Mouse (Mus musculus) heart, embryonic 15.5 days (tissue): ENCODE measurements around the gene I830077J02Rik. TPM values are rescaled to one million over a fixed set of nuclear protein-coding genes. Genes with fewer than 3 reads are reported as not detected.
"Not testable (repeated sequence)": the region's sequence is repeated elsewhere in the genome, so short reads cannot be mapped to it uniquely, and the experiment has no call there.

Experiments
- ATAC-seq: fragments of 200-750 bp; cut with Nextera tagmentation; replicated peaks from 2 replicates; pipeline ENCODE4 v1.8.0; 2017; ENCODE audit warnings: low read depth, moderate TSS enrichment; ENCODE audit not compliant: insufficient number of reproducible peaks, insufficient read depth, low FRiP score
- H3K27ac ChIP-seq: fragments of 300-500 bp; sonication (generic); 2 replicates; pipeline ENCODE4 v1.5.1; 2015; ENCODE audit warnings: mild to moderate bottlenecking, inconsistent platforms
- H3K27me3 ChIP-seq: fragments of 300-500 bp; sonication (generic); 2 replicates; pipeline ENCODE4 v1.6.1; 2015; ENCODE audit warnings: inconsistent platforms
- H3K36me3 ChIP-seq: fragments of 300-500 bp; sonication (generic); 2 replicates; pipeline ENCODE4 v1.6.1; 2015; ENCODE audit warnings: mild to moderate bottlenecking, inconsistent platforms
- H3K4me1 ChIP-seq: fragments of 300-500 bp; sonication (generic); replicated peaks from 2 replicates; pipeline ENCODE4 v1.6.1; 2015; ENCODE audit warnings: inconsistent platforms
- H3K4me2 ChIP-seq: fragments of 300-500 bp; sonication (generic); 2 replicates; pipeline ENCODE4 v1.6.1; 2015; ENCODE audit warnings: inconsistent platforms, mild to moderate bottlenecking, moderate library complexity
- H3K4me3 ChIP-seq: fragments of 300-500 bp; sonication (generic); 2 replicates; pipeline ENCODE4 v1.5.1; 2015; ENCODE audit warnings: mild to moderate bottlenecking, inconsistent platforms
- H3K9ac ChIP-seq: fragments of 300-500 bp; sonication (generic); 2 replicates; pipeline ENCODE4 v1.6.1; 2015; ENCODE audit warnings: mild to moderate bottlenecking, inconsistent platforms
- H3K9me3 ChIP-seq: fragments of 300-500 bp; sonication (generic); replicated peaks from 2 replicates; pipeline ENCODE4 v1.6.1; 2016; ENCODE audit warnings: inconsistent platforms
- WGBS: fragments of 180-500 bp; shearing (Covaris S2); methylation state at CpG from one replicate; pipeline ENCODE4 v1.1.7; 2015; ENCODE audit warnings: mixed read lengths; 5-methylcytosine and 5-hydroxymethylcytosine counted together
- polyA plus RNA-seq: library from polyadenylated mRNA; unstranded; fragments of >200 nt; fragmentation: Nextera tagmentation; extraction: Ambion mirVana; gene quantifications from 2 replicates; pipeline ENCODE4 v1.2.1, GENCODE M21; 2015

I830077J02Rik gene
- polyA plus RNA-seq, 1 experiment from 2014 or later, result 0.76 TPM

DNA sequence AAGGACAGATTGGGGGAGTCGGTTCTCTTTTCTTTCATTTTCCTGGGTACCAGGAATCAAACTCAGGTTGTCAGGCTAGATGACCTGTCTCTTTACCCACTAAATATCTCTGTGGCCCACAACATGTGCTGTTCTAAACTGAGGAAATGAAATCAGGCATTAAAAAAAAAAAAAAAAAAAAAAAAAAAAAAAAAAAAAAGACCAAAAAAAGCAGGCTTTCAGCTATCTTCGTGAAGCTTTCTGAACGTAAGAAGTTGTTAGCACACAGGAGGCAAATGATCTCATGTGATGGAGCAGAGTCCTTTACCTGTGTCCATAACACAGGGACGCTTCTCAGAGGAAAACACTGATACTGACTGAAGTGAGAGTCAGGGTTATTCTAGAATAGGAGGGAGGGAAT is 3.6 kb upstream of the I830077J02Rik start:
- Histone ChIP-seq H3K4me2 (no peak overlapping the region), H3K4me3 (no peak overlapping the region), H3K9ac (no peak overlapping the region), H3K36me3 (peaks cover 15% of the 10 kb centered on the region), H3K27ac (no peak overlapping the region), H3K27me3 (no peaks in the 10 kb centered on the region), H3K9me3 (no peaks in the 10 kb centered on the region), H3K4me1 (peaks cover 15% of the 10 kb centered on the region)
- WGBS, result 82% methylated on average over 4 of the region's 4 CpGs
- no peak for ATAC-seq

- H3K4me2 ChIP-seq, result 0 out of 2 replicates have a peak overlapping the region, but pooled peaks have one; percentile 1
- H3K9ac ChIP-seq, result no peak overlapping the region
- H3K4me3 ChIP-seq, result no peak overlapping the region
- ATAC-seq, result peak; percentile 65; the same call in 1 of the 2 replicates
- H3K36me3 ChIP-seq, result peaks cover 4% of the 10 kb centered on the region
- no peaks in the 10 kb centered on the region for H3K27me3 ChIP-seq
- H3K27ac ChIP-seq, result peak overlapping the region; percentile 67
- H3K9me3 ChIP-seq, result no peaks in the 10 kb centered on the region
- H3K4me1 ChIP-seq, result peaks cover 15% of the 10 kb centered on the region
- 42% methylated on average over 5 of the region's 5 CpGs for WGBS
Observed at GRCm38 (mm10) chr3:105935033-105935432, 2.6 kb upstream of the I830077J02Rik start.

- Histone ChIP-seq H3K9ac (no peak overlapping the region), H3K27me3 (no peaks in the 10 kb centered on the region), H3K9me3 (no peaks in the 10 kb centered on the region), H3K27ac (no peak overlapping the region), H3K4me3 (no peak overlapping the region), H3K4me2 (no peak overlapping the region), H3K4me1 (peaks cover 15% of the 10 kb centered on the region), H3K36me3 (no peaks in the 10 kb centered on the region)
- ATAC-seq, result no peak
- WGBS, result 87% methylated on average over 6 of the region's 6 CpGs
Observed at GRCm38 (mm10) chr3:105933926-105934325, 1.5 kb upstream of the I830077J02Rik start.

- Histone ChIP-seq H3K4me1 (peaks cover 15% of the 10 kb centered on the region), H3K4me2 (no peak overlapping the region), H3K9ac (no peak overlapping the region), H3K4me3 (no peak overlapping the region), H3K27ac (no peak overlapping the region), H3K36me3 (no peaks in the 10 kb centered on the region), H3K27me3 (no peaks in the 10 kb centered on the region), H3K9me3 (no peaks in the 10 kb centered on the region)
- no peak for ATAC-seq
- 75% methylated on average over 2 of the region's 2 CpGs for WGBS
Observed at GRCm38 (mm10) chr3:105931095-105931494, 1.4 kb downstream of the I830077J02Rik start.

GRCm38 (mm10) chr3:105929821-105930220 is 2.6 kb downstream of the I830077J02Rik start:
- 70% methylated on average over 7 of the region's 7 CpGs for WGBS
- Histone ChIP-seq H3K9me3 (no peaks in the 10 kb centered on the region), H3K4me3 (no peak overlapping the region), H3K9ac (no peak overlapping the region), H3K27me3 (no peaks in the 10 kb centered on the region), H3K27ac (no peak overlapping the region), H3K4me2 (no peak overlapping the region), H3K4me1 (peaks cover 8% of the 10 kb centered on the region), H3K36me3 (no peaks in the 10 kb centered on the region)
- no peak for ATAC-seq

GRCm38 (mm10) chr3:105928781-105929180 is 3.7 kb downstream of the I830077J02Rik start:
- no peaks in the 10 kb centered on the region for H3K4me1 ChIP-seq
- no peak overlapping the region for H3K4me2 ChIP-seq
- no peak overlapping the region for H3K4me3 ChIP-seq
- no peaks in the 10 kb centered on the region for H3K27me3 ChIP-seq
- no peaks in the 10 kb centered on the region for H3K9me3 ChIP-seq
- H3K9ac ChIP-seq, result no peak overlapping the region
- H3K27ac ChIP-seq, result no peak overlapping the region
- 79% methylated on average over 6 of the region's 6 CpGs for WGBS
- no peak for ATAC-seq
- H3K36me3 ChIP-seq, result no peaks in the 10 kb centered on the region

- H3K27ac ChIP-seq, result no peak overlapping the region
- H3K4me2 ChIP-seq, result no peak overlapping the region
- no peak overlapping the region for H3K9ac ChIP-seq
- H3K4me1 ChIP-seq, result no peaks in the 10 kb centered on the region
- WGBS, result 81% methylated on average over 3 of the region's 3 CpGs
- ATAC-seq, result no peak
- no peaks in the 10 kb centered on the region for H3K36me3 ChIP-seq
- H3K27me3 ChIP-seq, result no peaks in the 10 kb centered on the region
- no peak overlapping the region for H3K4me3 ChIP-seq
- H3K9me3 ChIP-seq, result no peaks in the 10 kb centered on the region
Observed at GRCm38 (mm10) chr3:105928195-105928569, 4.3 kb downstream of the I830077J02Rik start.

DNA sequence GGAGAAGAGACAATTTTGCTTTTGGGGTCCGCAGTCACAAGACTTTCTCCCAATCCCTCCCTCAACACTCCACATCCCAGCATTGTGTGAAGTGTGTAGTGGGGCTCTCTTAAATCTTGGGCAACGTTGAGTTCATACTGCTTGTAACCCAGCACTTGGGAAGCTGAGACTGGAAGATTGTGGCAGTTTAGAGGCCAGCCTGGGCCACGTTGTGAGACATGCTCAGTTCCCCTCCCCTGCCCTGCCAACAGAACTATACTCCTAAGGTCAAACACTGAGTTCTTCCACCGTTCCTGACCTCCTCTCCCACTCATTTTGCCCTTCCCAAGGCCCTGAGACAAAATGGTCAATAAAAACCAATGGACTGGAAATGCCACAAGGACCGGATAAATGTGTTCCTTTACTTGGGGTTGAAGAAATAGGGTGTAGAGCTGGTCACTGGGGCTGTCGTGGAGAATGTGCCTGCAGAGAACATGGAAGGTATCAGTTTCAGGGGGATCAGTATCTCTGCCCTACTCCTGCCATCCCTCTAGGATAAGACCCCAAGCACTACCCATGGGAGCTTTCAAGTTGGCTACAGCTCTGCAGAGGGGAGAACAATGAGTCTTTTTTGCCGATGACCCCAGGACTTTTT is 4.8 kb downstream of the I830077J02Rik start:
- no peaks in the 10 kb centered on the region for H3K27me3 ChIP-seq
- H3K9me3 ChIP-seq, result no peaks in the 10 kb centered on the region
- no peak for ATAC-seq
- H3K4me1 ChIP-seq, result no peaks in the 10 kb centered on the region
- no peaks in the 10 kb centered on the region for H3K36me3 ChIP-seq
- H3K9ac ChIP-seq, result no peak overlapping the region
- H3K27ac ChIP-seq, result no peak overlapping the region
- H3K4me2 ChIP-seq, result no peak overlapping the region
- H3K4me3 ChIP-seq, result no peak overlapping the region
- WGBS, result 78% methylated on average over 7 of the region's 7 CpGs

- Histone ChIP-seq H3K4me3 (no peak overlapping the region), H3K9me3 (no peaks in the 10 kb centered on the region), H3K27me3 (no peaks in the 10 kb centered on the region), H3K4me2 (no peak overlapping the region), H3K36me3 (no peaks in the 10 kb centered on the region), H3K27ac (no peak overlapping the region), H3K4me1 (no peaks in the 10 kb centered on the region), H3K9ac (no peak overlapping the region)
- 75% methylated on average over 9 of the region's 9 CpGs for WGBS
- ATAC-seq, result no peak
Observed at GRCm38 (mm10) chr3:105924616-105925015, 7.8 kb downstream of the I830077J02Rik start.

DNA sequence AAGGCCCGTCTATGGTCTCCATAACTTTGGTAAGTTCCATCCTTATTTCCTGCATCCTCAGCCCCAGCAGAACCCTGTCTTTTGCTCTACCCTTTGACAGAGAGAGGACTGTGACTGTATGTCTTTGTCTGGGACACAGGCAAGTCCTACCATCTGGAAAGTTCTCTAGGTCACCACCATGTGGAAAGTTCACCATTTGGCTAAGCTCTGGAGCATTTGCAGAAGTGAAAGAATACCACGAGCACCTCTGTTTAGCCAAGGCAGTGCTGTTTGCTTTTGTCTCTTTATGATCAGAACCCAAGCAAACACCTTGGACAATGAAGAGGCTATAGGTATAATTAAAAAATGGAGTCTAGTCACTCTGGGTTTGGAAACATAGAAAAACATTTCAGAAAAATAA is 10.5 kb downstream of the I830077J02Rik start:
- H3K4me2 ChIP-seq, result no peak overlapping the region
- ATAC-seq, result no peak

GRCm38 (mm10) chr3:105920743-105921142 is 11.7 kb downstream of the I830077J02Rik start:
- not testable (repeated sequence) for H3K27me3 ChIP-seq, H3K4me1 ChIP-seq, H3K9ac ChIP-seq, H3K4me3 ChIP-seq, ATAC-seq, H3K9me3 ChIP-seq, H3K4me2 ChIP-seq, H3K27ac ChIP-seq, H3K36me3 ChIP-seq

More for the DNA sequence above, 10.5 kb downstream of the I830077J02Rik start:
- H3K36me3 ChIP-seq, result no peaks in the 10 kb centered on the region
- no peak overlapping the region for H3K9ac ChIP-seq
- H3K9me3 ChIP-seq, result no peaks in the 10 kb centered on the region
- no peak overlapping the region for H3K4me3 ChIP-seq
- 77% methylated on average over 2 of the region's 2 CpGs for WGBS
- H3K27me3 ChIP-seq, result no peaks in the 10 kb centered on the region
- no peak overlapping the region for H3K27ac ChIP-seq
- peaks cover 2% of the 10 kb centered on the region; the same call in 1 of the 2 replicates for H3K4me1 ChIP-seq

DNA sequence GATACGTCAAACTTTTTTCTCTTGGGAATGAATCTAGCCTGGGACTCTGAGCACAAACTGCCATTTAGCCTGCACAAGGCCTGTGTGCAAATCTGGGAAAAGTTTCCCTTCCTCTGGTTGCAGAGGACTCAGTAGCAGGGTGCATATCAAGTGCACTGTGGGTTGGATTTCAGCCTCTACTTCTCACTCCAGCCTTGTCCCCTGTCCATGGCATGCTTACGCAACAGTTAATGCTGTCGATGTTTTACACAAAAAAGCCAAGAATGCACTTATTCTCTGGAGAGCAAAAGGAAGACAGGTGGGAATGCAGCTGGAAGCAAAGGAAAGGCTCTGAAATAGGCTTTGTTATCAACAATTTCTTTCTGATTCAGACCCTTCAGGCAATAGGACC is 14.1 kb downstream of the I830077J02Rik start:
- no peaks in the 10 kb centered on the region for H3K27me3 ChIP-seq
- H3K36me3 ChIP-seq, result no peaks in the 10 kb centered on the region
- no peak for ATAC-seq
- 56% methylated on average over 3 of the region's 3 CpGs for WGBS
- H3K4me1 ChIP-seq, result peaks cover 18% of the 10 kb centered on the region
- H3K4me2 ChIP-seq, result no peak overlapping the region
- H3K9ac ChIP-seq, result no peak overlapping the region
- H3K27ac ChIP-seq, result peak overlapping the region; percentile 3; the same call in 1 of the 2 replicates
- no peak overlapping the region for H3K4me3 ChIP-seq
- no peaks in the 10 kb centered on the region for H3K9me3 ChIP-seq
